Mouse (Mus musculus): Measurements from ENCODE around the gene Ube2e3. TPM values are rescaled to one million over a fixed set of nuclear protein-coding genes. Genes with fewer than 3 reads are reported as not detected.

Ube2e3 gene
- polyA plus RNA-seq, 1 experiment: 12.7 TPM

- no peak for TF ChIP-seq CTCF (IDR thresholded peaks at IDR 0.05; ENCODE audit: extremely low read depth, insufficient read depth, insufficient read length, insufficient replicate concordance)
- no peak for TF ChIP-seq POLR2A (IDR thresholded peaks at IDR 0.05; ENCODE audit: low read depth, low read length)
- Histone ChIP-seq H3K27me3 (ENCODE audit: control insufficient read depth, insufficient read depth, low read length) (no peaks in the 10 kb centered on the region; the same call in 1 of the 2 replicates), H3K4me1 (ENCODE audit: control insufficient read depth, insufficient read depth, insufficient read length) (no peaks in the 10 kb centered on the region), H3K36me3 (ENCODE audit: control insufficient read depth, insufficient read depth, low read length) (no peaks in the 10 kb centered on the region), H3K4me3 (ENCODE audit: extremely low read depth, insufficient read depth, insufficient read length) (no peak overlapping the region), H3K27ac (ENCODE audit: insufficient read depth, low read length) (no peak overlapping the region)
- no peak for DNase-seq (ENCODE audit: low read depth in 1 of 2, low spot score in 2 of 2)
- WGBS: 89% methylated on average over 8 of the region's 8 CpGs
Measured at GRCm38 (mm10) chr2:78854315-78854714, 13.6 kb upstream of the Ube2e3 start.

- TF ChIP-seq POLR2A (IDR thresholded peaks at IDR 0.05; ENCODE audit: low read depth, low read length) (no peak), CTCF (IDR thresholded peaks at IDR 0.05; ENCODE audit: extremely low read depth, insufficient read depth, insufficient read length, insufficient replicate concordance) (no peak)
- no peak overlapping the region for H3K4me3 ChIP-seq (ENCODE audit: extremely low read depth, insufficient read depth, insufficient read length)
- no peak for DNase-seq (ENCODE audit: low read depth in 1 of 2, low spot score in 2 of 2)
- no peak overlapping the region for H3K27ac ChIP-seq (ENCODE audit: insufficient read depth, low read length)
- no peaks in the 10 kb centered on the region for H3K27me3 ChIP-seq (ENCODE audit: control insufficient read depth, insufficient read depth, low read length)
- WGBS: 83% methylated on average over 6 of the region's 6 CpGs
- H3K36me3 ChIP-seq (ENCODE audit: control insufficient read depth, insufficient read depth, low read length): no peaks in the 10 kb centered on the region
- H3K4me1 ChIP-seq (ENCODE audit: control insufficient read depth, insufficient read depth, insufficient read length): no peaks in the 10 kb centered on the region
Measured at GRCm38 (mm10) chr2:78858628-78859027, 9.3 kb upstream of the Ube2e3 start.

GRCm38 (mm10) chr2:78859266-78860087 is 8.4 kb upstream of the Ube2e3 start:
- H3K27me3 ChIP-seq (ENCODE audit: control insufficient read depth, insufficient read depth, low read length): no peaks in the 10 kb centered on the region
- no peak for DNase-seq (ENCODE audit: low read depth in 1 of 2, low spot score in 2 of 2)
- WGBS: 72% methylated on average over 12 of the region's 12 CpGs
- no peak for TF ChIP-seq CTCF (IDR thresholded peaks at IDR 0.05; ENCODE audit: extremely low read depth, insufficient read depth, insufficient read length, insufficient replicate concordance)
- TF ChIP-seq POLR2A (IDR thresholded peaks at IDR 0.05; ENCODE audit: low read depth, low read length): no peak
- H3K4me1 ChIP-seq (ENCODE audit: control insufficient read depth, insufficient read depth, insufficient read length): no peaks in the 10 kb centered on the region
- no peak overlapping the region for H3K27ac ChIP-seq (ENCODE audit: insufficient read depth, low read length)
- no peaks in the 10 kb centered on the region for H3K36me3 ChIP-seq (ENCODE audit: control insufficient read depth, insufficient read depth, low read length)
- H3K4me3 ChIP-seq (ENCODE audit: extremely low read depth, insufficient read depth, insufficient read length): no peak overlapping the region

- no peak overlapping the region for H3K4me3 ChIP-seq (ENCODE audit: extremely low read depth, insufficient read depth, insufficient read length)
- H3K27ac ChIP-seq (ENCODE audit: insufficient read depth, low read length): no peak overlapping the region
- H3K27me3 ChIP-seq (ENCODE audit: control insufficient read depth, insufficient read depth, low read length): no peaks in the 10 kb centered on the region
- no peaks in the 10 kb centered on the region for H3K4me1 ChIP-seq (ENCODE audit: control insufficient read depth, insufficient read depth, insufficient read length)
- no peak for DNase-seq (ENCODE audit: low read depth in 1 of 2, low spot score in 2 of 2)
- WGBS: 34% methylated on average over 3 of the region's 3 CpGs
- H3K36me3 ChIP-seq (ENCODE audit: control insufficient read depth, insufficient read depth, low read length): no peaks in the 10 kb centered on the region
- TF ChIP-seq CTCF (IDR thresholded peaks at IDR 0.05; ENCODE audit: extremely low read depth, insufficient read depth, insufficient read length, insufficient replicate concordance): no peak
- no peak for TF ChIP-seq POLR2A (IDR thresholded peaks at IDR 0.05; ENCODE audit: low read depth, low read length)
Measured at GRCm38 (mm10) chr2:78860088-78860372, 7.9 kb upstream of the Ube2e3 start.

GRCm38 (mm10) chr2:78864116-78864515 is 3.8 kb upstream of the Ube2e3 start:
- no peak for TF ChIP-seq POLR2A (IDR thresholded peaks at IDR 0.05; ENCODE audit: low read depth, low read length)
- WGBS: 72% methylated on average over 3 of the region's 3 CpGs

GRCm38 (mm10) chr2:78864866-78865265 is 3.1 kb upstream of the Ube2e3 start:
- H3K36me3 ChIP-seq (ENCODE audit: control insufficient read depth, insufficient read depth, low read length): no peaks in the 10 kb centered on the region

More at GRCm38 (mm10) chr2:78864116-78864515, 3.8 kb upstream of the Ube2e3 start:
- Histone ChIP-seq H3K27ac (ENCODE audit: insufficient read depth, low read length) (no peak overlapping the region), H3K27me3 (ENCODE audit: control insufficient read depth, insufficient read depth, low read length) (peaks cover 3% of the 10 kb centered on the region; the same call in 1 of the 2 replicates), H3K4me3 (ENCODE audit: extremely low read depth, insufficient read depth, insufficient read length) (no peak overlapping the region), H3K36me3 (ENCODE audit: control insufficient read depth, insufficient read depth, low read length) (no peaks in the 10 kb centered on the region), H3K4me1 (ENCODE audit: control insufficient read depth, insufficient read depth, insufficient read length) (no peaks in the 10 kb centered on the region)
- no peak for DNase-seq (ENCODE audit: low read depth in 1 of 2, low spot score in 2 of 2)

GRCm38 (mm10) chr2:78868511-78868854 is 559 bp downstream of the Ube2e3 start:
- no peak for TF ChIP-seq POLR2A (IDR thresholded peaks at IDR 0.05; ENCODE audit: low read depth, low read length)
- Histone ChIP-seq H3K27me3 (ENCODE audit: control insufficient read depth, insufficient read depth, low read length) (peaks cover 6% of the 10 kb centered on the region; the same call in 1 of the 2 replicates), H3K36me3 (ENCODE audit: control insufficient read depth, insufficient read depth, low read length) (no peaks in the 10 kb centered on the region), H3K4me1 (ENCODE audit: control insufficient read depth, insufficient read depth, insufficient read length) (no peaks in the 10 kb centered on the region), H3K4me3 (ENCODE audit: extremely low read depth, insufficient read depth, insufficient read length) (peak overlapping the region; percentile 57; the same call in 1 of the 2 replicates), H3K27ac (ENCODE audit: insufficient read depth, low read length) (peak overlapping the region; percentile 15; the same call in 1 of the 2 replicates)
- under 1% methylated on average over 29 of the region's 44 CpGs for WGBS
- DNase-seq (ENCODE audit: low read depth in 1 of 2, low spot score in 2 of 2): peak; percentile 73 to 91

More at GRCm38 (mm10) chr2:78864866-78865265, 3.1 kb upstream of the Ube2e3 start:
- TF ChIP-seq CTCF (IDR thresholded peaks at IDR 0.05; ENCODE audit: extremely low read depth, insufficient read depth, insufficient read length, insufficient replicate concordance): no peak
- no peak for TF ChIP-seq POLR2A (IDR thresholded peaks at IDR 0.05; ENCODE audit: low read depth, low read length)
- Histone ChIP-seq H3K4me3 (ENCODE audit: extremely low read depth, insufficient read depth, insufficient read length) (no peak overlapping the region), H3K4me1 (ENCODE audit: control insufficient read depth, insufficient read depth, insufficient read length) (no peaks in the 10 kb centered on the region), H3K27me3 (ENCODE audit: control insufficient read depth, insufficient read depth, low read length) (peaks cover 6% of the 10 kb centered on the region; the same call in 1 of the 2 replicates), H3K27ac (ENCODE audit: insufficient read depth, low read length) (no peak overlapping the region)
- no peak for DNase-seq (ENCODE audit: low read depth in 1 of 2, low spot score in 2 of 2)
- WGBS: 89% methylated on average over 5 of the region's 5 CpGs
